Comparison of ENCODE assay signal across 8 mouse cellular contexts in genomic region chr1:34750061-34751054, GRCm38 (mm10).
DNase-seq lines count a peak whose midpoint lies in the region; ATAC-seq lines count a peak whose summit lies in the region.

No protein-coding gene starts in this region.

- under 1% methylated on average over 100 of the region's 108 CpGs for WGBS in heart, embryonic 15.5 days
- WGBS in hindbrain, embryonic 16.5 days, result 1% methylated on average over 57 of the region's 108 CpGs
- under 1% methylated on average over 84 of the region's 108 CpGs for WGBS in midbrain, embryonic 13.5 days

- peaks cover 19% of the 10 kb centered on the region for H3K4me1 ChIP-seq in heart, embryonic 15.5 days (replicated peaks)
- peaks cover 21% of the 10 kb centered on the region for H3K4me1 ChIP-seq in hindbrain, embryonic 16.5 days (ENCODE audit: control insufficient read depth, insufficient read depth, low read depth, low read length)
- H3K4me1 ChIP-seq in midbrain, embryonic 13.5 days (replicated peaks), result peaks cover 23% of the 10 kb centered on the region

- DNase-seq in heart, postnatal 4 days, result no peak
- peak; percentile 35 for DNase-seq in ZHBTc4 (ENCODE audit: low read depth, low spot score)
- DNase-seq in embryo, embryonic 11 days, result peak; percentile 71
- no peak for DNase-seq in layer of hippocampus, adult 9-11 months

- H3K9ac ChIP-seq in heart, embryonic 15.5 days, result peak overlapping the region; percentile 52
- H3K9ac ChIP-seq in hindbrain, embryonic 16.5 days (ENCODE audit: low read depth, low read length), result peak overlapping the region; percentile 95
- H3K9ac ChIP-seq in midbrain, embryonic 13.5 days (replicated peaks), result peak overlapping the region; percentile 84

- peak overlapping the region; percentile 70 for H3K4me3 ChIP-seq in heart, embryonic 15.5 days
- peak overlapping the region; percentile 81 for H3K4me3 ChIP-seq in hindbrain, embryonic 16.5 days (ENCODE audit: low read length)
- H3K4me3 ChIP-seq in midbrain, embryonic 13.5 days (replicated peaks), result peak overlapping the region; percentile 80

- no peaks in the 10 kb centered on the region for H3K36me3 ChIP-seq in heart, embryonic 15.5 days
- H3K36me3 ChIP-seq in hindbrain, embryonic 16.5 days (ENCODE audit: control insufficient read depth, insufficient read depth, low read length), result no peaks in the 10 kb centered on the region
- H3K36me3 ChIP-seq in midbrain, embryonic 13.5 days, result no peaks in the 10 kb centered on the region

- H3K27me3 ChIP-seq in heart, embryonic 15.5 days, result peaks cover 62% of the 10 kb centered on the region
- H3K27me3 ChIP-seq in hindbrain, embryonic 16.5 days (replicated peaks; ENCODE audit: control insufficient read depth, insufficient read depth, low read length), result no peaks in the 10 kb centered on the region
- peaks cover 54% of the 10 kb centered on the region for H3K27me3 ChIP-seq in midbrain, embryonic 13.5 days

- ATAC-seq in heart, embryonic 15.5 days (replicated peaks; ENCODE audit: insufficient number of reproducible peaks, insufficient read depth, low FRiP score, low read depth), result peak; percentile 71
- ATAC-seq in hindbrain, embryonic 16.5 days, result peak; percentile 75
- peak; percentile 84 for ATAC-seq in midbrain, embryonic 13.5 days
- no peak for ATAC-seq in CD4-positive, CD25-positive, alpha-beta regulatory T cell, adult 4 months

- no peaks in the 10 kb centered on the region for H3K9me3 ChIP-seq in heart, embryonic 15.5 days (replicated peaks)
- no peaks in the 10 kb centered on the region for H3K9me3 ChIP-seq in hindbrain, embryonic 16.5 days (ENCODE audit: control insufficient read depth, low read length)
- no peaks in the 10 kb centered on the region for H3K9me3 ChIP-seq in midbrain, embryonic 13.5 days

- H3K27ac ChIP-seq in heart, embryonic 15.5 days, result no peak overlapping the region
- peak overlapping the region; percentile 71 for H3K27ac ChIP-seq in hindbrain, embryonic 16.5 days (ENCODE audit: low read depth, low read length)
- no peak overlapping the region for H3K27ac ChIP-seq in midbrain, embryonic 13.5 days

- peak overlapping the region; percentile 98 for H3K4me2 ChIP-seq in heart, embryonic 15.5 days
- peak overlapping the region; percentile 97 for H3K4me2 ChIP-seq in hindbrain, embryonic 16.5 days (ENCODE audit: low read length)
- peak overlapping the region; percentile 94 for H3K4me2 ChIP-seq in midbrain, embryonic 13.5 days (replicated peaks)

Comparison
In these comparisons a context has a peak if more than half of its experiments do, and no peak if none do; other contexts are left out.
1. DNase-seq: peak in ZHBTc4 (single experiment) and embryo, embryonic 11 days (single experiment); none in heart, postnatal 4 days (single experiment) and layer of hippocampus, adult 9-11 months (single experiment).
2. Peak in every context shown above with its lines, with median percentiles within 50 percentile points of each other: H3K4me2 ChIP-seq, H3K4me3 ChIP-seq and H3K9ac ChIP-seq.